ENCODE assay signal across 8 mouse cellular contexts in the genomic region with DNA sequence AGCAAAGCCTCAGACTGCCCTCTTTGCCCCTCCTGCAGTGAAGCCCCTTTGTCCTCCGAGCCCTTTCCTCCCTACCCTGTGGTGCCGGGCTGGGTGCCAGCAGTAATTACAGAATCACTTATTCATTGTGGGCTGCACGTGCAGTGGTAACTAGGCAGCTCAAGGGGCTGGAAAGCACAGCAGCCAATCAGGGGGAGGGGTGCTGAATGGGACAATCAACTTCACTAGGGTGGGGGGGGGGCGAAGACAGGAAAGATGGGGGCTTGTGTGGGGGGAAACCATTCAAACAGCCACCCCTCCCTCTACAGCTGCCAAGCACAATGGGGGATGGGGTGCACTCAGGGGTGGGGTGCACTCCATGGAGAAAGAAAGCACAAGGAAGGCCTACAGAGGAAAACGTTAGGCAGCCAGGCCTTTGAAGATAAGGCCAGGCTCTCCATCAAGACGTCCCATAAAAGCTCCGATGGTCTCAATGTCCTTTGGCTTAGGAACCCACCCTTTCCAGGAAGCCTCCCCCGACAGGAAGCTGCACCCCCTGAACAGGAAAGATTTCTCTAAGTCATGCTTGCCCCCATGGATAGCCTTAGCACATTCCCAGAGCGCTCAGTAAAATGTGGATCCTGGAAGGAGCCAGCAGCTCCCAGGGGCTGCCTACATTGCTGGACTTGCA. TPM values are rescaled to one million over a fixed set of nuclear protein-coding genes. Genes with fewer than 3 reads are reported as not detected.
DNase-seq lines count a peak whose midpoint lies in the region; ATAC-seq and TF ChIP-seq lines count a peak whose summit lies in the region.

No protein-coding gene starts in this region.

- no peak overlapping the region for H3K4me3 ChIP-seq in intestine, embryonic 14.5 days (ENCODE audit: low read depth, low read length)
- no peak overlapping the region for H3K4me3 ChIP-seq in intestine, postnatal 0 days (ENCODE audit: low read depth, low read length)
- no peak overlapping the region for H3K4me3 ChIP-seq in forebrain, embryonic 13.5 days
- H3K4me3 ChIP-seq in intestine, embryonic 15.5 days (replicated peaks), result no peak overlapping the region
- no peak overlapping the region for H3K4me3 ChIP-seq in midbrain, embryonic 10.5 days

- no peak for DNase-seq in intestine, embryonic 14.5 days (ENCODE audit: low spot score)
- DNase-seq in left cerebral cortex, postnatal 14 days (ENCODE audit: low spot score in 2 of 2), result peak; percentile 81 to 93
- DNase-seq in midbrain, embryonic 10.5 days (ENCODE audit: low spot score), result peak; percentile 36
- peak; percentile 53 for DNase-seq in telencephalon, adult 2 months (ENCODE audit: low read depth, low spot score)
- no peak for DNase-seq in gastrocnemius, adult 18-20 months (ENCODE audit: low spot score)

- no peak overlapping the region for H3K9ac ChIP-seq in intestine, embryonic 14.5 days (ENCODE audit: low read length)
- no peak overlapping the region for H3K9ac ChIP-seq in intestine, postnatal 0 days (ENCODE audit: low read depth, low read length)
- H3K9ac ChIP-seq in forebrain, embryonic 13.5 days, result no peak overlapping the region
- H3K9ac ChIP-seq in intestine, embryonic 15.5 days, result no peak overlapping the region

- no peak overlapping the region for H3K27ac ChIP-seq in intestine, embryonic 14.5 days (ENCODE audit: low read depth)
- H3K27ac ChIP-seq in intestine, postnatal 0 days (ENCODE audit: low read depth, low read length), result no peak overlapping the region
- peak overlapping the region; percentile 98 for H3K27ac ChIP-seq in forebrain, embryonic 13.5 days
- 0 out of 2 replicates have a peak overlapping the region, but pooled peaks have one; percentile 36 for H3K27ac ChIP-seq in intestine, embryonic 15.5 days
- H3K27ac ChIP-seq in midbrain, embryonic 10.5 days (replicated peaks), result peak overlapping the region; percentile 81

- intact Hi-C loops in left cerebral cortex, postnatal 14 days (cut with DNase I), result no loop called here

- no peaks in the 10 kb centered on the region for H3K9me3 ChIP-seq in intestine, embryonic 14.5 days (ENCODE audit: control insufficient read depth, low read length)
- no peaks in the 10 kb centered on the region for H3K9me3 ChIP-seq in intestine, postnatal 0 days (ENCODE audit: control insufficient read depth)
- no peaks in the 10 kb centered on the region for H3K9me3 ChIP-seq in forebrain, embryonic 13.5 days (replicated peaks)
- H3K9me3 ChIP-seq in intestine, embryonic 15.5 days, result no peaks in the 10 kb centered on the region
- H3K9me3 ChIP-seq in midbrain, embryonic 10.5 days (replicated peaks), result no peaks in the 10 kb centered on the region

- no peak for TF ChIP-seq CTCF in intestine, postnatal 0 days (IDR thresholded peaks at IDR 0.05; ENCODE audit: low read depth)

- ATAC-seq in intestine, embryonic 14.5 days (replicated peaks; ENCODE audit: low FRiP score, low TSS enrichment, low read depth), result peak; percentile 52; the same call in 1 of the 2 replicates
- ATAC-seq in intestine, postnatal 0 days, result no peak
- ATAC-seq in forebrain, embryonic 13.5 days, result peak; percentile 98
- ATAC-seq in intestine, embryonic 15.5 days, result peak; percentile 86

- 29% methylated on average over 9 of the region's 9 CpGs for WGBS in intestine, embryonic 14.5 days
- 29% methylated on average over 8 of the region's 9 CpGs for WGBS in intestine, postnatal 0 days
- WGBS in forebrain, embryonic 13.5 days, result 5% methylated on average over 9 of the region's 9 CpGs
- WGBS in intestine, embryonic 15.5 days, result 30% methylated on average over 9 of the region's 9 CpGs
- WGBS in midbrain, embryonic 10.5 days, result 25% methylated on average over 9 of the region's 9 CpGs

- H3K27me3 ChIP-seq in intestine, embryonic 14.5 days (replicated peaks; ENCODE audit: control insufficient read depth, insufficient read depth, low read length), result no peaks in the 10 kb centered on the region
- no peaks in the 10 kb centered on the region for H3K27me3 ChIP-seq in intestine, postnatal 0 days (replicated peaks; ENCODE audit: control insufficient read depth, insufficient read depth, low read length)
- H3K27me3 ChIP-seq in forebrain, embryonic 13.5 days, result no peaks in the 10 kb centered on the region
- no peaks in the 10 kb centered on the region for H3K27me3 ChIP-seq in intestine, embryonic 15.5 days (replicated peaks)
- H3K27me3 ChIP-seq in midbrain, embryonic 10.5 days (ENCODE audit: low read depth, poor library complexity, severe bottlenecking), result no peaks in the 10 kb centered on the region

- no peak overlapping the region for H3K4me2 ChIP-seq in intestine, embryonic 14.5 days (ENCODE audit: low read length)
- H3K4me2 ChIP-seq in intestine, postnatal 0 days (replicated peaks; ENCODE audit: low read depth), result no peak overlapping the region
- 0 out of 2 replicates have a peak overlapping the region, but pooled peaks have one; percentile 18 for H3K4me2 ChIP-seq in forebrain, embryonic 13.5 days
- H3K4me2 ChIP-seq in intestine, embryonic 15.5 days (replicated peaks), result no peak overlapping the region

- H3K36me3 ChIP-seq in intestine, embryonic 14.5 days (ENCODE audit: control insufficient read depth, insufficient read depth, low read length), result no peaks in the 10 kb centered on the region
- H3K36me3 ChIP-seq in intestine, postnatal 0 days (ENCODE audit: control insufficient read depth, insufficient read depth), result no peaks in the 10 kb centered on the region
- no peaks in the 10 kb centered on the region for H3K36me3 ChIP-seq in forebrain, embryonic 13.5 days (ENCODE audit: poor library complexity, severe bottlenecking)
- H3K36me3 ChIP-seq in intestine, embryonic 15.5 days, result no peaks in the 10 kb centered on the region
- no peaks in the 10 kb centered on the region for H3K36me3 ChIP-seq in midbrain, embryonic 10.5 days

- H3K4me1 ChIP-seq in intestine, embryonic 14.5 days (replicated peaks; ENCODE audit: control insufficient read depth, insufficient read depth, low read length), result peaks cover 16% of the 10 kb centered on the region; the same call in 1 of the 2 replicates
- H3K4me1 ChIP-seq in intestine, postnatal 0 days (replicated peaks; ENCODE audit: control insufficient read depth, insufficient read depth, low read length), result no peaks in the 10 kb centered on the region
- peaks cover 30% of the 10 kb centered on the region for H3K4me1 ChIP-seq in forebrain, embryonic 13.5 days
- H3K4me1 ChIP-seq in intestine, embryonic 15.5 days (replicated peaks), result peaks cover 6% of the 10 kb centered on the region; the same call in 1 of the 2 replicates
- H3K4me1 ChIP-seq in midbrain, embryonic 10.5 days, result peaks cover 19% of the 10 kb centered on the region

RNA-seq across cellular contexts. Expression of a gene that starts 22.8 kb away (rescaled TPM):
- polyA plus RNA-seq in intestine, embryonic 14.5 days (2014; fragmentation: Nextera tagmentation; extraction: Ambion mirVana), result 0.08 TPM in 1 of 2 replicates, not detected in the other
- polyA plus RNA-seq in intestine, postnatal 0 days (2015; fragmentation: Nextera tagmentation; extraction: Ambion mirVana), result not detected in 2 replicates
- polyA plus RNA-seq in forebrain, embryonic 13.5 days (2015; fragmentation: Nextera tagmentation; extraction: Ambion mirVana), result 0.28 and 0.98 TPM in 2 replicates
- polyA plus RNA-seq in intestine, embryonic 15.5 days (2015; fragmentation: Nextera tagmentation; extraction: Ambion mirVana), result not detected in 2 replicates
- 1 to 10 TPM in 1 of 2 experiments, not detected in 1; 1.2 TPM for total RNA-seq in left cerebral cortex, postnatal 14 days (2021)
- polyA plus RNA-seq in midbrain, embryonic 10.5 days (2016; fragmentation: Nextera tagmentation; extraction: Ambion mirVana), result not detected in 2 replicates
- total RNA-seq in gastrocnemius, adult 18-20 months (2021), result not detected

RNA-seq across cellular contexts. Expression of a gene that starts 42.0 kb away (rescaled TPM):
- 8.8 and 11.2 TPM in 2 replicates for polyA plus RNA-seq in intestine, embryonic 14.5 days (2014; fragmentation: Nextera tagmentation; extraction: Ambion mirVana)
- polyA plus RNA-seq in intestine, postnatal 0 days (2015; fragmentation: Nextera tagmentation; extraction: Ambion mirVana), result 7.6 and 8.4 TPM in 2 replicates
- polyA plus RNA-seq in forebrain, embryonic 13.5 days (2015; fragmentation: Nextera tagmentation; extraction: Ambion mirVana), result 8.1 and 10.1 TPM in 2 replicates
- 5.4 and 6.8 TPM in 2 replicates for polyA plus RNA-seq in intestine, embryonic 15.5 days (2015; fragmentation: Nextera tagmentation; extraction: Ambion mirVana)
- total RNA-seq in left cerebral cortex, postnatal 14 days (2021), result 1 to 10 TPM; 3.2 to 3.7 TPM
- polyA plus RNA-seq in midbrain, embryonic 10.5 days (2016; fragmentation: Nextera tagmentation; extraction: Ambion mirVana), result 7.2 and 9.3 TPM in 2 replicates
- 1 to 10 TPM; 3.2 to 3.4 TPM for total RNA-seq in gastrocnemius, adult 18-20 months (2021)

Comparison
In these comparisons a context has a peak if more than half of its experiments do, and no peak if none do; other contexts are left out.
1. H3K27ac ChIP-seq: peak in forebrain, embryonic 13.5 days (single experiment), intestine, embryonic 15.5 days (single experiment) and midbrain, embryonic 10.5 days (single experiment); none in intestine, embryonic 14.5 days (single experiment) and intestine, postnatal 0 days (single experiment).
2. DNase-seq: peak in left cerebral cortex, postnatal 14 days (2 of 2), midbrain, embryonic 10.5 days (single experiment) and telencephalon, adult 2 months (single experiment); none in intestine, embryonic 14.5 days (single experiment) and gastrocnemius, adult 18-20 months (single experiment).